Mouse (Mus musculus): ENCODE measurements at regions not wholly inside any gene's neighbourhood (a gene's known extent, or its start where the extent isn't known, plus 50 kb on each side); places are given as distances from the start of the nearest gene placed in this dataset.

DNA sequence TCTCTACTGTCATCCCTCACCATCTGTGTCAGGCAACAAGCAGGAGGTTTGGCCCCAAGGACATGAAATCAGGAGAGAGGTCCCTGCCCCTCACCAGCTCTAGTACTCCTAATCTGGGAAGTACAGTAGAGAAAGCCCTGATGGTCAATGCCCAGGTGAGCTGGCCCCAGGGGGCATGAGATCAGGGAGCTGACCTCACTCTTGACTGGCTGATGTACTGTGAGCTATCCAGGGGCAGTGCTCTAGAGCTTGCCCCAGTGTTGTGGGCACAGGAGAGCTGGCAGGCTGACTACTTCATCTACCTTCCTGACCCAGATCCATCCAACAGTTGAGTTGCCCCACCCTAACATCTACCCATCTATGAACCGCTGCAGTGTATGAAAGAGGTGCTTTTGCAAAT is 275.9 kb upstream of the Klhl1 start:
- DNase-seq (ENCODE audit: low spot score): no peak
- Histone ChIP-seq H3K36me3 (replicated peaks; ENCODE audit: control insufficient read depth, insufficient read depth, low read length) (no peaks in the 10 kb centered on the region), H3K4me2 (ENCODE audit: low read depth, low read length) (no peak overlapping the region), H3K27me3 (ENCODE audit: control insufficient read depth, insufficient read depth, low read length) (no peaks in the 10 kb centered on the region), H3K27ac (ENCODE audit: low read depth) (no peak overlapping the region), H3K4me3 (ENCODE audit: low read depth, low read length) (no peak overlapping the region), H3K9me3 (replicated peaks; ENCODE audit: control insufficient read depth, low read length) (no peaks in the 10 kb centered on the region), H3K4me1 (ENCODE audit: control insufficient read depth, insufficient read depth) (no peaks in the 10 kb centered on the region), H3K9ac (replicated peaks; ENCODE audit: low read depth, low read length) (no peak overlapping the region)
- no peak for ATAC-seq (ENCODE audit: insufficient read depth, low read depth)
- WGBS: 65% methylated on average over 1 of the region's 1 CpGs
- no peak for TF ChIP-seq EP300 (IDR thresholded peaks at IDR 0.05; ENCODE audit: low read depth)
- TF ChIP-seq CTCF (IDR thresholded peaks at IDR 0.05; ENCODE audit: low read depth): no peak

DNA sequence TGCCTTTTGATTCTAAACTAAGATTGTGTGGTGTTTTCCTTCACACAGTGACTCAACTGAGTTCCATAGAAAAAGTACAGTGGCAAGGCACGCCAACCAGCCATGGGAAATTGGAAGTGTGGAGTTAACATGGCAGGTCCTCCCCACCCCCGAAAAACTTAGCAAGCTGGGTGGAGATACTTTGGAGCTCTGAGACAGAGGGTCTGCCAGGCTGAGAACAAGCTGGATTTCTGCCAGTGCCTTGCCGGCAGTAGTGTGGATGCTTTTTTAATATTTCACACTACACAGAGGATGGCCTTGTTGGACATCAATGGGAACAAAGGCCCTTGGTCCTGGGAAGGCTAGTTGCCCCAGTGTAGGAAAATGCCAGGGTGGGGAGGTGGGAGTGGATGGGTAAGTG is 269.0 kb upstream of the Klhl1 start:
- ATAC-seq (ENCODE audit: insufficient read depth, low read depth): no peak
- Histone ChIP-seq H3K27me3 (ENCODE audit: control insufficient read depth, insufficient read depth, low read length) (no peaks in the 10 kb centered on the region), H3K4me3 (ENCODE audit: low read depth, low read length) (no peak overlapping the region), H3K36me3 (replicated peaks; ENCODE audit: control insufficient read depth, insufficient read depth, low read length) (no peaks in the 10 kb centered on the region), H3K9ac (replicated peaks; ENCODE audit: low read depth, low read length) (no peak overlapping the region), H3K4me2 (ENCODE audit: low read depth, low read length) (no peak overlapping the region), H3K9me3 (replicated peaks; ENCODE audit: control insufficient read depth, low read length) (no peaks in the 10 kb centered on the region), H3K27ac (ENCODE audit: low read depth) (no peak overlapping the region), H3K4me1 (ENCODE audit: control insufficient read depth, insufficient read depth) (no peaks in the 10 kb centered on the region)
- no peak for DNase-seq (ENCODE audit: low spot score)
- 75% methylated on average over 3 of the region's 3 CpGs for WGBS
- TF ChIP-seq CTCF (IDR thresholded peaks at IDR 0.05; ENCODE audit: low read depth): no peak
- TF ChIP-seq EP300 (IDR thresholded peaks at IDR 0.05; ENCODE audit: low read depth): no peak

DNA sequence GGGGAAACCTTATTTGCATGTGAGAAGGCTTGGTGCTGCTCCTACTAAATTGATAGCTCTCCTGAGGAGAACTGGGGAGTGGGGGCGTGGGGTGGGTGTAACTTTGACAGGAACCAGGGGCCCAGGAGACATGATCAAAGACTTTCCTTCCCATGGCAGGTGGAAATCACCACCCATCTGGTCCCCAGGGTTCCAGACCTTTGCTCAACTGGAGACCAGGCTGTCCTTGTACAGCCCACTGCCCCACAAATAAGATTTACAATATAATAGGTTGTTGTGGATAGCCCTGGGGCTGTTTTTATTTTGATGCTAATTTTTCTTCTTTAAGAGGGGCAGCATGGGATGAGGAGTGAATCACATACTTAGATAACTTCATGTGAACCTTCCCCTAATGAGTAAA is 268.4 kb upstream of the Klhl1 start:
- H3K36me3 ChIP-seq (replicated peaks; ENCODE audit: control insufficient read depth, insufficient read depth, low read length): no peaks in the 10 kb centered on the region
- H3K9ac ChIP-seq (replicated peaks; ENCODE audit: low read depth, low read length): no peak overlapping the region

DNA sequence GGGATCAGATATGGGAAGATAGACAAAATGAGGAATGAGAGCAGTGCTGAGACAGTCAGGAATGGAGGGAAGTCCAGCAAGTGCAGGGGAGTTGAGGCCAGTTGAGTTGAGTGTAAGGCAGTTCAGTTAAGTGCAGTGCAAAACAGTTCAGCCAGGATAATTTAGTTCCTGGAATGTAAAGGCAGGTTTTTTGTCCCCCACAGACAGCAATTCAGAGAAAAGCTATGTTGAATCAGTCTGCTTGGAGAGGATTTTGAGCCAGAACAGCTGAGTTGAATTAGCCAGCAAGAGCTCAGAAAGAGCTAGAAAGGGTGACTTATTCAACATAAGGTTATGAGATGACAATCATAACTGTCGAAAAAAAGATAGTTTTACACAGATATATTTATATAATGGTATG is 256.9 kb upstream of the Klhl1 start:
- WGBS: 38% methylated on average over 1 of the region's 1 CpGs
- TF ChIP-seq EP300 (IDR thresholded peaks at IDR 0.05; ENCODE audit: low read depth) (no peak), CTCF (IDR thresholded peaks at IDR 0.05; ENCODE audit: low read depth) (no peak)
- ATAC-seq (ENCODE audit: insufficient read depth, low read depth): no peak

More for the DNA sequence above, 268.4 kb upstream of the Klhl1 start:
- Histone ChIP-seq H3K9me3 (replicated peaks; ENCODE audit: control insufficient read depth, low read length) (no peaks in the 10 kb centered on the region), H3K4me1 (ENCODE audit: control insufficient read depth, insufficient read depth) (no peaks in the 10 kb centered on the region), H3K4me3 (ENCODE audit: low read depth, low read length) (no peak overlapping the region), H3K27ac (ENCODE audit: low read depth) (no peak overlapping the region), H3K27me3 (ENCODE audit: control insufficient read depth, insufficient read depth, low read length) (no peaks in the 10 kb centered on the region), H3K4me2 (ENCODE audit: low read depth, low read length) (no peak overlapping the region)
- TF ChIP-seq EP300 (IDR thresholded peaks at IDR 0.05; ENCODE audit: low read depth) (no peak), CTCF (IDR thresholded peaks at IDR 0.05; ENCODE audit: low read depth) (no peak)
- 12% methylated on average over 1 of the region's 1 CpGs for WGBS
- no peak for DNase-seq (ENCODE audit: low spot score)
- ATAC-seq (ENCODE audit: insufficient read depth, low read depth): no peak

DNA sequence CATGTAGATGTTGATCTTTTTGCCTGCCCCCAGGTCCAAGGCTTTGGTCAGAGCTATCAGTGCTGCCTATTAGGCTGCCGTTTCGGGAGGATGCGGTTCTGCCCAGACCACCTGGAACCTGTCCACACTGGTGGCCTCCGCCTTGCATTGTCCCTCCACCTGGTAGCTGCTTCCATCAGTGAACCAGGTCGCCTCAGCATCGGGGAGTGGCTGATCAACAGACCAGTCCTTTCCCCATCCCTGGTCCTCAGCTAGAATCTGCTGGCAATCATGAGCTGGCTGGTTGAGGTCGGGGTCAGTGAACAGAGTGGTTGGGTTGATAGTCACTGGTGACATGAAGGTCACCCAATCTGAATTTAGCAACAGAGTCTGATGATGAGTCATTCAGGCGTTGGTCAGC is 241.7 kb upstream of the Klhl1 start:
- Histone ChIP-seq H3K4me1 (ENCODE audit: control insufficient read depth, insufficient read depth) (no peaks in the 10 kb centered on the region), H3K9me3 (replicated peaks; ENCODE audit: control insufficient read depth, low read length) (no peaks in the 10 kb centered on the region)
- 81% methylated on average over 8 of the region's 8 CpGs for WGBS

More for the DNA sequence above, 256.9 kb upstream of the Klhl1 start:
- no peak overlapping the region for H3K27ac ChIP-seq (ENCODE audit: low read depth)
- no peaks in the 10 kb centered on the region for H3K9me3 ChIP-seq (replicated peaks; ENCODE audit: control insufficient read depth, low read length)
- no peaks in the 10 kb centered on the region for H3K27me3 ChIP-seq (ENCODE audit: control insufficient read depth, insufficient read depth, low read length)
- no peaks in the 10 kb centered on the region for H3K36me3 ChIP-seq (replicated peaks; ENCODE audit: control insufficient read depth, insufficient read depth, low read length)
- no peak overlapping the region for H3K4me2 ChIP-seq (ENCODE audit: low read depth, low read length)
- H3K9ac ChIP-seq (replicated peaks; ENCODE audit: low read depth, low read length): no peak overlapping the region
- H3K4me3 ChIP-seq (ENCODE audit: low read depth, low read length): no peak overlapping the region
- H3K4me1 ChIP-seq (ENCODE audit: control insufficient read depth, insufficient read depth): no peaks in the 10 kb centered on the region
- DNase-seq (ENCODE audit: low spot score): no peak

DNA sequence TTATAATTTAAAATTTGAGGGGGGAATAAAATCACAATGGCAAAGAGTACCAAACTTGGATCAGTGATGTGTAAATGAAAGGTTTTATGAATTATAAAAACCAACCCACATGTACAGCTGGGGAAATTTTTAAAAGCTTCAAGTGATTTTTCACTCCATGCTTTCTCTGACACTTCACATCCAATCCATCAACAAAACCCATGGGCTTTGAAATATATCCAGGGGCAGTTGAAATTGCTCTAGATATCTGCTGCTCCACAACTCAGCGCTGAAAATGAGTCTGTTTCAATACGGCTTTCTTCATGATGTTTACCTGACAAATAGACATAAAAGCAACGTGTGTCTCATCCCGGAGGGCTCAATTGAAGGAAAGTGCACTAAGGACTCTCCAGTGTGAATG is 214.3 kb upstream of the Klhl1 start:
- Histone ChIP-seq H3K4me3 (ENCODE audit: low read depth, low read length) (no peak overlapping the region), H3K36me3 (replicated peaks; ENCODE audit: control insufficient read depth, insufficient read depth, low read length) (no peaks in the 10 kb centered on the region), H3K4me2 (ENCODE audit: low read depth, low read length) (no peak overlapping the region), H3K27me3 (ENCODE audit: control insufficient read depth, insufficient read depth, low read length) (no peaks in the 10 kb centered on the region), H3K9ac (replicated peaks; ENCODE audit: low read depth, low read length) (no peak overlapping the region), H3K9me3 (replicated peaks; ENCODE audit: control insufficient read depth, low read length) (no peaks in the 10 kb centered on the region), H3K4me1 (ENCODE audit: control insufficient read depth, insufficient read depth) (no peaks in the 10 kb centered on the region), H3K27ac (ENCODE audit: low read depth) (no peak overlapping the region)
- TF ChIP-seq EP300 (IDR thresholded peaks at IDR 0.05; ENCODE audit: low read depth) (no peak), CTCF (IDR thresholded peaks at IDR 0.05; ENCODE audit: low read depth) (no peak)
- no peak for DNase-seq (ENCODE audit: low spot score)
- WGBS: 75% methylated on average over 4 of the region's 4 CpGs
- ATAC-seq (ENCODE audit: insufficient read depth, low read depth): no peak

More for the DNA sequence above, 241.7 kb upstream of the Klhl1 start:
- Histone ChIP-seq H3K27ac (ENCODE audit: low read depth) (no peak overlapping the region), H3K4me2 (ENCODE audit: low read depth, low read length) (no peak overlapping the region), H3K9ac (replicated peaks; ENCODE audit: low read depth, low read length) (no peak overlapping the region), H3K36me3 (replicated peaks; ENCODE audit: control insufficient read depth, insufficient read depth, low read length) (no peaks in the 10 kb centered on the region), H3K4me3 (ENCODE audit: low read depth, low read length) (no peak overlapping the region), H3K27me3 (ENCODE audit: control insufficient read depth, insufficient read depth, low read length) (no peaks in the 10 kb centered on the region)
- TF ChIP-seq EP300 (IDR thresholded peaks at IDR 0.05; ENCODE audit: low read depth): no peak
- no peak for TF ChIP-seq CTCF (IDR thresholded peaks at IDR 0.05; ENCODE audit: low read depth)
- DNase-seq (ENCODE audit: low spot score) (no peak), ATAC-seq (ENCODE audit: insufficient read depth, low read depth) (no peak)
